Mouse (Mus musculus) liver, adult 2 months (tissue): ENCODE data around the gene 1700088E04Rik.

Source experiments
- CTCF ChIP-seq: fragments of 200-500 bp; IDR thresholded peaks from 2 replicates; pipeline ENCODE4 v1.5.1; 2011; ENCODE audit warnings: low read depth, low read length, control low read depth
- POLR2A ChIP-seq: fragments of 200-500 bp; IDR thresholded peaks from 2 replicates; pipeline ENCODE4 v1.6.1; 2011; ENCODE audit warnings: low read length, control low read depth; ENCODE audit not compliant: insufficient read depth; ENCODE audit errors: extremely low read depth

DNA sequence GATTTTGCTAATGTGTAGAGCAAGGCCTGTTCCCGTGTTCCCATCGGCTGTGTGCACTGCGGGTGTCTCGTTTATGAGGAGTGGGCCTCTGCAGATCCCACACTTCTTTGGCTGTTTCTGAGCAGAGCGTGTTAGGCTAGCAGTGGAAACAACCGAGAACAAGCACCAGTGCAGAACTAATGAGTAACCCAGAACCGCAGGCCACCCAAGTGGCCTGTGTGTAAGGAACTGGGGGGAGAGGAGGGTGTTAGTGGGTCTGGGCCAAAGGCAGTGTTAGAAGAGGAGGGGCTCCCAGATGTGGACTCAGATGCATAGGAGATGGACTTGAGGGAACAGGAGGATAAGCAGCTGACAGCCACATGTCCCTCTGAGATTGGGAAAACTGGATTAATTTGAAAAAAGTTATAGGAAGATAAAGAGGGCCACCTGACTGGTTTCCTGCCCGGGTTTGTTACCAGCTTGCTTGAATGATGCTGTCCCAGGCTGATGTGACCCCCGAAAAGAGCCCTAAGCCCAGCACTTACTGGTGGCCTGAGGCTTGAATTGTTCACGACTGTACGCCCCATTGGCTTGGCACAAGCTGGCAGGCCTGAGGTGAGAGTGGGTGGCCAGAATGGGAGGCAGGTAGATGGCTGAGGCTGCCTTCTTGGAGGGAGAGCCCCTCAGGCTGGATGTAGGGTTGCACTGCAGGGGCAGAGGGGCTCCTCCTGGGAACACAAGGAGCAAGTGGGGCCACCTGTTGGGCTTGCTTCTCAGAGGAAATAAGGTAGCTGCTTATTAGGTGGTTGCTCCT, 5.1 kb downstream of the 1700088E04Rik start:
- TF ChIP-seq POLR2A (no peak), CTCF (no peak)
